Mouse (Mus musculus) embryonic facial prominence, embryonic 11.5 days (tissue): ENCODE measurements around the gene Nudt9. TPM values are rescaled to one million over a fixed set of nuclear protein-coding genes. Genes with fewer than 3 reads are reported as not detected.
A peak's percentile ranks its signal among the peaks of the same experiment; 100 is the strongest.

Experiments used
- ATAC-seq: fragments of 200-750 bp; cut with Nextera tagmentation; replicated peaks from 2 replicates; pipeline ENCODE4 v1.8.0; 2017; ENCODE audit warnings: low read depth; ENCODE audit not compliant: insufficient number of reproducible peaks, low FRiP score, low TSS enrichment
- DNase-seq: peaks from one replicate; pipeline ENCODE4 v3.0.0-alpha.2; 2015; ENCODE audit warnings: low spot score
- H3K27ac ChIP-seq: fragments of 300-500 bp; sonication (generic); replicated peaks from 2 replicates; pipeline ENCODE4 v1.5.1; 2014; ENCODE audit warnings: mild to moderate bottlenecking, low read depth, low read length, control low read depth
- H3K27me3 ChIP-seq: fragments of 300-500 bp; sonication (generic); 2 replicates; pipeline ENCODE4 v1.6.1; 2014; ENCODE audit warnings: mild to moderate bottlenecking, low read length, moderate library complexity, mixed read lengths; ENCODE audit not compliant: control insufficient read depth, insufficient read depth
- H3K36me3 ChIP-seq: fragments of 300-500 bp; sonication (generic); replicated peaks from 2 replicates; pipeline ENCODE4 v1.6.1; 2014; ENCODE audit warnings: low read depth, mild to moderate bottlenecking, low read length, moderate library complexity, mixed read lengths; ENCODE audit not compliant: control insufficient read depth, insufficient read depth
- H3K4me1 ChIP-seq: fragments of 300-500 bp; sonication (generic); 2 replicates; pipeline ENCODE4 v1.6.1; 2014; ENCODE audit warnings: low read length, mixed read lengths; ENCODE audit not compliant: control insufficient read depth, insufficient read depth
- H3K4me2 ChIP-seq: fragments of 300-500 bp; sonication (generic); 2 replicates; pipeline ENCODE4 v1.6.1; 2014; ENCODE audit warnings: low read depth, mild to moderate bottlenecking, control low read depth, low read length, moderate library complexity
- H3K4me3 ChIP-seq: fragments of 300-500 bp; sonication (generic); 2 replicates; pipeline ENCODE4 v1.5.1; 2014; ENCODE audit warnings: low read depth, low read length, control low read depth
- H3K9ac ChIP-seq: fragments of 300-500 bp; sonication (generic); replicated peaks from 2 replicates; pipeline ENCODE4 v1.6.1; 2014; ENCODE audit warnings: mild to moderate bottlenecking, control low read depth, low read length
- H3K9me3 ChIP-seq: fragments of 300-500 bp; sonication (generic); replicated peaks from 2 replicates; pipeline ENCODE4 v1.6.1; 2016; ENCODE audit warnings: mild to moderate bottlenecking, low read length, inconsistent platforms, mixed read lengths; ENCODE audit not compliant: control insufficient read depth
- WGBS: fragments of 180-500 bp; shearing (Covaris S2); extraction: QIAGEN DNeasy Blood & Tissue Kit; methylation state at CpG from one replicate; pipeline ENCODE4 v1.1.7; 2014; 5-methylcytosine and 5-hydroxymethylcytosine counted together
- polyA plus RNA-seq: library from polyadenylated mRNA; unstranded; fragments of >200 nt; fragmentation: Nextera tagmentation; extraction: Ambion mirVana; gene quantifications from 2 replicates; pipeline ENCODE4 v1.2.1, GENCODE M21; 2014

Nudt9 gene
- polyA plus RNA-seq, 1 experiment from 2014 or later: 66.9 TPM

GRCm38 (mm10) chr5:104096078-104096938 is 50.2 kb downstream of the Nudt9 start:
- WGBS: 67% methylated on average over 16 of the region's 16 CpGs
- ATAC-seq: no peak

DNA sequence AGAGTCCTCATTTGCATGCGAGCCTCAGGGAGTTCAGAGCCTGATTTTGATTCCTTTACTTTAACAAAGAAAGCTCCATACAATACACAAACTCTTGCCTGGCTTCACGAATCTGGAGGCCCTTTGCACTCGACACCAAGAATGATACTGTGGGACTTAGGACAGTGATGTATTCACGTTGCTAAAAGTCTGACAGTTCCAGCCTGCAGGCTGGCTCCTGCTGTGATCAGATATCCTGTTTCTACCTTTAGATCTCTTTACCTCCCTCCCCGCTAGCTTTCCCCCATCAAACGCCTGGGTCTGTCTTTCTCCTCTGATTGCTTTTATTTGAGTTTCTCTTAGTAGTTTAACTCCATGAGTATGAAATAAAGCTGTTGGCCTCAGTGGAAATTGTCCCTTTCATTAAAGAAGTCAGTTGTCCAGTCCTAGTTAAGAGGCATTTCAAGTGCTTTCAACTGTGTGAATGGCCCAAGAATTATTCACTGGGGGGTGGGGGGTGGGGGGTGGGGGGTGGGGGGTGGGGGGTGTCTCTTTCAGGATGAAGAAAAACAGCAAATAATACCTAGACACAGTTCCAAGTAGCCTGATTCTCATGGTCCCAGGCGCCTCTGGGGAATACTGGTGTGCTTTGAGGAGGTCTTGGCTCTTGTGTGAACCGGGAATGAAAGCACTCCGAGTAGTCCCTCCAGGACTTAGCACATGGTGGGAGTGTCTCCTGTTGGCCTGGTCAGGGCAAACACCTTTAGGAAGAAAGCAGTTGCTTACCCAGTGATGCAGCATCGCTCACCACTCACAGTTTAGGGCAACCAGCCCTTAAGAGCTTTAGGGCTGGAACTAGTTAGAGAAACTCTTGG is 55.8 kb downstream of the Nudt9 start:
- Histone ChIP-seq H3K27me3 (no peaks in the 10 kb centered on the region), H3K9me3 (no peaks in the 10 kb centered on the region), H3K9ac (no peak overlapping the region), H3K4me1 (0 out of 2 replicates have a peak, but pooled peaks cover 3% of the 10 kb centered on the region), H3K4me3 (no peak overlapping the region), H3K27ac (no peak overlapping the region), H3K36me3 (no peaks in the 10 kb centered on the region), H3K4me2 (no peak overlapping the region)
- ATAC-seq: peak; percentile 68; the same call in 1 of the 2 replicates
- 14% methylated on average over 10 of the region's 10 CpGs for WGBS
- DNase-seq: peak; percentile 49

More at GRCm38 (mm10) chr5:104096078-104096938, 50.2 kb downstream of the Nudt9 start:
- Histone ChIP-seq H3K9me3 (no peaks in the 10 kb centered on the region), H3K9ac (no peak overlapping the region), H3K27me3 (no peaks in the 10 kb centered on the region), H3K27ac (no peak overlapping the region), H3K36me3 (no peaks in the 10 kb centered on the region), H3K4me2 (no peak overlapping the region), H3K4me1 (no peaks in the 10 kb centered on the region), H3K4me3 (no peak overlapping the region)
- DNase-seq: peak; percentile 81

DNA sequence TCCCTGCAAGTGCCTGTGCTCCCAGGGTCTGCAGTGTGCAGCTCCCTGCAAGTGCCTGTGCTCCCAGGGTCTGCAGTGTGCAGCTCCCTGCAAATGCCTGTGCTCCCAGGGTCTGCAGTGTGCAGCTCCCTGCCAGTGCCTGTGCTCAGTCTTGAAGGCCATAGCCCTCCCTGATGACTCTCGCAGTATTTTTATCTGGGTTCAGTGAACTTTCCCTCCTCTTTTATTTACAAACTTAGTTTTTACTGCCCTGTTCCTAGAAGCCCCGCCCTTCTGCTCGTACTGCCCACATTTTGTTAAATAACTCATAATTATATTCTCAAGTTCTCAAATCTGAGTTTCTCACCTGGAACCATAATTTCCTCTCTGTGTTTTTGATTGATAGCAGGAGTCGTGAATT is 57.1 kb downstream of the Nudt9 start:
- Histone ChIP-seq H3K27me3 (no peaks in the 10 kb centered on the region), H3K27ac (no peak overlapping the region), H3K4me1 (0 out of 2 replicates have a peak, but pooled peaks cover 3% of the 10 kb centered on the region), H3K36me3 (no peaks in the 10 kb centered on the region), H3K4me2 (no peak overlapping the region), H3K4me3 (no peak overlapping the region), H3K9ac (no peak overlapping the region), H3K9me3 (no peaks in the 10 kb centered on the region)
- no peak for ATAC-seq
- DNase-seq: no peak
- WGBS: 71% methylated on average over 4 of the region's 4 CpGs

DNA sequence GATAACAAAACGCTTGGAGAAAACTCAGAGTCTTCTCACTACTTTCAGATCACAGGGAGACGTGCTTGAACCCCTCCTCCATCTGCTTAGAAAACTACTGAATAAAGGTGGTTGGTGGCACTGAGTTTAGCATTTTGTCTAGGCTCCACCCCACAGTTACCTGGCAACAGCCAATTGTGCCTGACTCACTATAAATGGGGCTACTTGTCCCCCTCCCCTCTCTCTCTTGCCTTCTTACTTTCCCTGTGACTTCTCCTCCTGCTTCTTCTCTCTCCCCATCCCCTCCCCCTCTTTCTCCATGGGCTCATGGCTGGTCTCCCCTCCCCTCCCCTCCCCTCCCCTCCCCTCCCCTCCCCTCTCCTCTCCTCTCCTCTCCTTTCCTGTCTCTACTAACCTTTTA is 58.0 kb downstream of the Nudt9 start:
- Histone ChIP-seq H3K4me3 (no peak overlapping the region), H3K36me3 (no peaks in the 10 kb centered on the region), H3K9me3 (no peaks in the 10 kb centered on the region), H3K4me1 (0 out of 2 replicates have a peak, but pooled peaks cover 3% of the 10 kb centered on the region), H3K27ac (no peak overlapping the region), H3K27me3 (no peaks in the 10 kb centered on the region), H3K4me2 (no peak overlapping the region), H3K9ac (no peak overlapping the region)
- ATAC-seq (no peak), DNase-seq (no peak)
- WGBS: 71% methylated on average over 2 of the region's 2 CpGs

GRCm38 (mm10) chr5:104108127-104108875 is 62.2 kb downstream of the Nudt9 start:
- Histone ChIP-seq H3K27ac (0 out of 2 replicates have a peak overlapping the region, but pooled peaks have one; percentile 53), H3K4me2 (peak overlapping the region; percentile 32; the same call in 1 of the 2 replicates), H3K36me3 (no peaks in the 10 kb centered on the region), H3K9ac (no peak overlapping the region), H3K4me1 (peaks cover under 1% of the 10 kb centered on the region), H3K4me3 (no peak overlapping the region), H3K9me3 (no peaks in the 10 kb centered on the region), H3K27me3 (no peaks in the 10 kb centered on the region)
- WGBS: 29% methylated on average over 11 of the region's 11 CpGs
- DNase-seq (peak; percentile 76), ATAC-seq (peak; percentile 70)

DNA sequence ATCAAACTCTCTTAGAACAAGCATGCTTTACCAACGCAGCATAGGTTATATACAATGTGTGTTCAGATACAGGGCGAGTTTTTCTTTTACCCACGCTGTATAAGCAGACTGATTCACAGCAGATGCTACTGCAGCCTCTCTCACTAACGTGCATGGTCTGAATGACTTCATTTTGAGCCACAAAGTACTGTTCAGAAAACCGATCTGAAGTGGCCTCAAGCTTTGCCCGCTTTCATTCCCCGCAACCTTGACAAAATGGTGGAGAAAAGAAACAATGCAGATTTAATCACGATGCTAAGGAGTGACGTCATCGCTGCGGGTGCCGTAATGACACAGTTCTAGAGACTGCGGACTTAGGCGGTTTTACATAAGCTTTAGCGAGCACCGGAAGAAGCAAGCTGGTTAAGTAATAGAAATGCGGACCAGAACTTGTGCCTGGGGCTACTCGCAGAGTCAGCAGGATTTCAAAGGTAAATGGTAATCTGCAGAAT is 62.8 kb downstream of the Nudt9 start:
- H3K36me3 ChIP-seq: no peaks in the 10 kb centered on the region
- ATAC-seq (peak; percentile 76), DNase-seq (peak; percentile 80)
- 7% methylated on average over 18 of the region's 18 CpGs for WGBS
- peak overlapping the region; percentile 53 for H3K27ac ChIP-seq
- H3K27me3 ChIP-seq: no peaks in the 10 kb centered on the region
- no peak overlapping the region; the same call in 1 of the 2 replicates for H3K4me3 ChIP-seq
- peaks cover 5% of the 10 kb centered on the region for H3K4me1 ChIP-seq
- peak overlapping the region; percentile 32 for H3K4me2 ChIP-seq
- no peak overlapping the region for H3K9ac ChIP-seq
- no peaks in the 10 kb centered on the region for H3K9me3 ChIP-seq

DNA sequence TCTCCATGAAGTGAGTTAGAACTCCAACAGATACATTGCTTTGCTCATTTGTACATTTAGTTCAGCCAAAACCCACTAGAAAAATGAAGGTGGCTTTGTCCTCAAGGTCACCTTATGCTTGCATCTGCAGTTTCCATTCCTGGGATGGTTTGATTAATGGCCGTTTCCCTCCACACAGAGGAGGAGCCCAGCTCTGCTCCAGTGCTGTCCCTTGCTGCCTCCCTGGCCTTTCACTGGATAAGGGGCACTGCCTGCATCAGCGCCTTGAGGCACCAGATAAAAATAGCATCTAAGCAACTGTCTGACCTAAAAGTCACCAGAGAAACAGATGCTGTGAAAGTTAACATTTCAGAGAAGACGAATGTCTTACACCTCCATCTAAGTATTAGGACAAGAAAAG is 63.4 kb downstream of the Nudt9 start:
- 18% methylated on average over 3 of the region's 3 CpGs for WGBS
- H3K27ac ChIP-seq: no peak overlapping the region; the same call in 1 of the 2 replicates
- H3K9me3 ChIP-seq: no peaks in the 10 kb centered on the region
- no peaks in the 10 kb centered on the region for H3K27me3 ChIP-seq
- no peaks in the 10 kb centered on the region for H3K36me3 ChIP-seq
- H3K9ac ChIP-seq: no peak overlapping the region
- H3K4me2 ChIP-seq: no peak overlapping the region
- ATAC-seq: no peak
- peak; percentile 27 for DNase-seq
- H3K4me3 ChIP-seq: no peak overlapping the region
- H3K4me1 ChIP-seq: peaks cover 5% of the 10 kb centered on the region
